Mouse (Mus musculus) bone marrow, adult 2 months (tissue): ENCODE data around the gene Per2.

Experiments
- CTCF ChIP-seq: fragments of 200-500 bp; IDR thresholded peaks from 2 replicates; pipeline ENCODE4 v1.5.1; 2011; ENCODE audit warnings: low read length, control low read depth; ENCODE audit not compliant: control insufficient read depth, insufficient read depth
- POLR2A ChIP-seq: fragments of 200-500 bp; IDR thresholded peaks from 2 replicates; pipeline ENCODE4 v1.6.1; 2011; ENCODE audit warnings: low read depth, mild to moderate bottlenecking, control low read depth, low read length, borderline replicate concordance; ENCODE audit not compliant: control insufficient read depth

DNA sequence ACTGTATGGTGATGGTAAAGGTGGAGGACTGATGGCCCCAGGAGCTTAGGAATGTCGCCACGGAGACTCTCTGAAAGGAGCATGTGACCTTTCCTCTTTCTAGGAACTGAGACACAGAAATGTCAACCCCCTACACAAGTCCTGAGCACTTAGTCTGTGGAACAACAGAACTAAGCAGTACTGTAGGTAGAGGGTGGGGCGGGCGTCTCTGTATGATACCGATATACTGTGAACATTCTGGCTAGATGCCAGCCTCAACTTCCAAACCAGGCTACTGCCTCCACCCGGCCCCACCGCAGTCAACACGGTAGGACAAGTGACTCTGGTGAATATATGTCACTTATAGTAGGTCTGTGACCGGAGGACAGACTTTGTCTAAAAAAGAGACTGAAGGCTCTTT, 5.2 kb downstream of the Per2 start:
- TF ChIP-seq CTCF (no peak), POLR2A (no peak)
